8 mouse cellular contexts compared by ENCODE assay signal in genomic region chr2:130295331-130296133, GRCm38 (mm10). TPM values are rescaled to one million over a fixed set of nuclear protein-coding genes. Genes with fewer than 3 reads are reported as not detected.
A peak's percentile ranks its signal among the peaks of the same experiment; 100 is the strongest.
DNase-seq lines count a peak whose midpoint lies in the region; ATAC-seq and TF ChIP-seq lines count a peak whose summit lies in the region.

No protein-coding gene starts in this region.

- DNase-seq in left cerebral cortex, adult 2 months (ENCODE audit: extremely low spot score in 1 of 2, low spot score in 2 of 2): peak; percentile 47 to 53
- DNase-seq in left cerebral cortex, adult 11 months (ENCODE audit: low spot score): no peak
- peak; percentile 34 for DNase-seq in cerebellum, adult 9-10 months
- DNase-seq in gastrocnemius, postnatal 4 days (ENCODE audit: low spot score in 2 of 2): peak; percentile 39 to 46
- DNase-seq in retina, postnatal 1 day: peak; percentile 87
- DNase-seq in adipocyte (ENCODE audit: low spot score): no peak

- peak; percentile 42 for ATAC-seq in kidney, embryonic 16.5 days (ENCODE audit: low FRiP score, low TSS enrichment)
- ATAC-seq in lung, embryonic 16.5 days (ENCODE audit: low read depth): peak; percentile 60

- under 1% methylated on average over 44 of the region's 99 CpGs for WGBS in kidney, embryonic 16.5 days
- WGBS in lung, embryonic 16.5 days: under 1% methylated on average over 68 of the region's 99 CpGs

- H3K4me3 ChIP-seq in left cerebral cortex, adult 2 months: peak overlapping the region; percentile 61
- peak overlapping the region; percentile 72 for H3K4me3 ChIP-seq in kidney, embryonic 16.5 days (ENCODE audit: low read length)
- H3K4me3 ChIP-seq in lung, embryonic 16.5 days (ENCODE audit: low read length): peak overlapping the region; percentile 81

- H3K4me1 ChIP-seq in kidney, embryonic 16.5 days (ENCODE audit: insufficient read depth, low read length): peaks cover 34% of the 10 kb centered on the region
- peaks cover 11% of the 10 kb centered on the region; the same call in 1 of the 2 replicates for H3K4me1 ChIP-seq in lung, embryonic 16.5 days (replicated peaks; ENCODE audit: control insufficient read depth, insufficient read depth, low read length)

- peak overlapping the region; percentile 73 for H3K9ac ChIP-seq in kidney, embryonic 16.5 days (replicated peaks; ENCODE audit: low read length)
- peak overlapping the region; percentile 76 for H3K9ac ChIP-seq in lung, embryonic 16.5 days (ENCODE audit: low read length)

- peak overlapping the region; percentile 74 for H3K4me2 ChIP-seq in kidney, embryonic 16.5 days (replicated peaks; ENCODE audit: low read depth, low read length)
- H3K4me2 ChIP-seq in lung, embryonic 16.5 days (ENCODE audit: low read depth, low read length): peak overlapping the region; percentile 92

- no peaks in the 10 kb centered on the region for H3K36me3 ChIP-seq in kidney, embryonic 16.5 days (ENCODE audit: insufficient read depth, low read length)
- no peaks in the 10 kb centered on the region for H3K36me3 ChIP-seq in lung, embryonic 16.5 days (ENCODE audit: control insufficient read depth, insufficient read depth, low read length)

- peak; percentile 14 for TF ChIP-seq CTCF in left cerebral cortex, adult 2 months (IDR thresholded peaks at IDR 0.05)

- peaks cover 5% of the 10 kb centered on the region; the same call in 1 of the 2 replicates for H3K27me3 ChIP-seq in kidney, embryonic 16.5 days (ENCODE audit: insufficient read depth, low read length)
- peaks cover 27% of the 10 kb centered on the region for H3K27me3 ChIP-seq in lung, embryonic 16.5 days (ENCODE audit: control insufficient read depth, insufficient read depth, low read depth, low read length)

- intact Hi-C loops in left cerebral cortex, adult 2 months (cut with DNase I): no loop called here

- H3K27ac ChIP-seq in left cerebral cortex, adult 2 months: no peak overlapping the region
- H3K27ac ChIP-seq in kidney, embryonic 16.5 days (ENCODE audit: low read length): peak overlapping the region; percentile 64
- H3K27ac ChIP-seq in lung, embryonic 16.5 days (ENCODE audit: low read length): 0 out of 2 replicates have a peak overlapping the region, but pooled peaks have one; percentile 12

- no peaks in the 10 kb centered on the region for H3K9me3 ChIP-seq in kidney, embryonic 16.5 days (ENCODE audit: low read length)
- no peaks in the 10 kb centered on the region for H3K9me3 ChIP-seq in lung, embryonic 16.5 days (ENCODE audit: control insufficient read depth, low read length)

RNA-seq across cellular contexts. Expression of gene Ebf4, which starts 0.6 kb away (rescaled TPM):
- 1 to 10 TPM; 9.7 to 9.8 TPM for total RNA-seq in left cerebral cortex, adult 2 months (2021)
- 1 to 10 TPM; 2.1 to 2.7 TPM for total RNA-seq in gastrocnemius, postnatal 4 days (2021)
- 2.1 and 2.3 TPM in 2 replicates for polyA plus RNA-seq in kidney, embryonic 16.5 days (2015; fragmentation: Nextera tagmentation; extraction: Ambion mirVana)
- 0.96 and 0.97 TPM in 2 replicates for polyA plus RNA-seq in lung, embryonic 16.5 days (2015; fragmentation: Nextera tagmentation; extraction: Ambion mirVana)

RNA-seq across cellular contexts. Expression of gene Idh3b, which starts 11.2 kb away (rescaled TPM):
- 100 to 1,000 TPM; 285 to 286 TPM for total RNA-seq in left cerebral cortex, adult 2 months (2021)
- total RNA-seq in gastrocnemius, postnatal 4 days (2021): 100 to 1,000 TPM; 282 to 290 TPM
- polyA plus RNA-seq in kidney, embryonic 16.5 days (2015; fragmentation: Nextera tagmentation; extraction: Ambion mirVana): 227 and 246 TPM in 2 replicates
- 152 and 161 TPM in 2 replicates for polyA plus RNA-seq in lung, embryonic 16.5 days (2015; fragmentation: Nextera tagmentation; extraction: Ambion mirVana)

RNA-seq across cellular contexts. Expression of gene Nop56, which starts 21.3 kb away (rescaled TPM):
- 100 to 1,000 TPM; 140 to 144 TPM for total RNA-seq in left cerebral cortex, adult 2 months (2021)
- total RNA-seq in gastrocnemius, postnatal 4 days (2021): 10 to 100 TPM; 66.9 to 84.6 TPM
- polyA plus RNA-seq in kidney, embryonic 16.5 days (2015; fragmentation: Nextera tagmentation; extraction: Ambion mirVana): 310 and 313 TPM in 2 replicates
- polyA plus RNA-seq in lung, embryonic 16.5 days (2015; fragmentation: Nextera tagmentation; extraction: Ambion mirVana): 216 and 233 TPM in 2 replicates

Comparison
In these comparisons a context has a peak if more than half of its experiments do, and no peak if none do; other contexts are left out.
1. DNase-seq: peak in left cerebral cortex, adult 2 months (2 of 2), cerebellum, adult 9-10 months (single experiment), gastrocnemius, postnatal 4 days (2 of 2) and retina, postnatal 1 day (single experiment); none in left cerebral cortex, adult 11 months (single experiment) and adipocyte (single experiment).
2. Peak in every context shown above with its lines, with median percentiles within 50 percentile points of each other: H3K4me3 ChIP-seq.